Mouse (Mus musculus): ENCODE data around the gene Slc6a20a. TPM values are rescaled to one million over a fixed set of nuclear protein-coding genes. Genes with fewer than 3 reads are reported as not detected.

Slc6a20a gene
- polyA plus RNA-seq (2015; fragmentation: Nextera tagmentation; extraction: Ambion mirVana) = 10.7 and 13.8 TPM in 2 replicates

GRCm38 (mm10) chr9:123678327-123679105 lies at the start of gene Slc6a20a, which contains the start of gene Ccr9:
Slc6a20a (minus strand) TSS chr9:123678885.
Ccr9 (plus strand) TSS chr9:123678439.
- peak within 1 kb of the TSS; percentile 23; the same call in 1 of the 2 replicates for H3K9ac ChIP-seq
- peaks cover 57% of the 10 kb centered on the region for H3K27me3 ChIP-seq
- ATAC-seq (ENCODE audit: low FRiP score, low read depth) = peak; percentile 68
- WGBS = 1% methylated on average over 73 of the region's 73 CpGs
- no peaks in the 10 kb centered on the region for H3K9me3 ChIP-seq
- peak within 1 kb of the TSS; percentile 83 for H3K4me2 ChIP-seq
- peaks cover 12% of the 10 kb centered on the region for H3K4me1 ChIP-seq (replicated peaks)
- peak within 1 kb of the TSS; percentile 48 for H3K4me3 ChIP-seq
- H3K27ac ChIP-seq (replicated peaks) = no peak within 1 kb of the TSS
- no peaks in the 10 kb centered on the region for H3K36me3 ChIP-seq

DNA sequence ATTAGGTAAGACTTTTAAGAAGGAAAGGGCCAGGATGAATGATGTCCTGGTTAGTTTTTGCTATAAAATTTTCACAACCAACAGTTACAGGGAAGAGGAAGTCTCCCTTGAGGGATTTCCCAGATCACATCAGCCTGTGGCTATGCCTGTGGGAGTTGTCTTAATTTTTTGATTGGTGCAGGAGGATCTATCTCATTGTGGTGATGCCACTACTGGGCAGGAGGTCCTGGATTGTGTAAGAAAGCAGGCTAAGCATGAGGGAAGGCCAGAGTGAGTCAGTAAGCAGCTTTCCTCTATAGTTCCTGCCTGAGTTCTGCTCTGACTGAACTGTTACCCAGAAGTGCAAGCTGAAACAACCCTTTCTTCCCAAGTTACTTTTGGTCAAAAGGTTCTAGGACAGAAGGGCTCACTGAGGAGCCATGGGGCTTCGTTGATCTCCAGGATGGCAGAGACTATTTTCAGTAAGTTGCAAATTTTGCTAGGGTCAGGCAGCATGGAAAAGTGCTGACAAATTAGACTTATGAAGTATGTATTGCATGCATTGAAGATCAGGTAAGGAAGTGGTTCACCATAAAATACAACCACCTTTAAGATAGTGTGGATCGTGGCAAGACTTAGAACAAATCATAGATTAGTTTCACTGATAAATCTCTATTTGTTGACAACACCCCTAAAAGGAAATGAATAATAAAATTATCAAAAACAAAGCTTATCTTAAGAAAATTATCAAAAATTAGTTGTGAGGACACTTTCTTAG lies 44.2 kb upstream of the Slc6a20a start:
- no peak overlapping the region for H3K27ac ChIP-seq (replicated peaks)
- peaks cover 6% of the 10 kb centered on the region; the same call in 1 of the 2 replicates for H3K27me3 ChIP-seq
- no peak overlapping the region for H3K4me3 ChIP-seq
- H3K4me1 ChIP-seq (replicated peaks) = peaks cover 2% of the 10 kb centered on the region; the same call in 1 of the 2 replicates
- WGBS = 80% methylated on average over 2 of the region's 2 CpGs
- no peak overlapping the region for H3K9ac ChIP-seq
- no peak overlapping the region for H3K4me2 ChIP-seq
- no peak for ATAC-seq (ENCODE audit: low FRiP score, low read depth)
- H3K36me3 ChIP-seq = no peaks in the 10 kb centered on the region
- no peaks in the 10 kb centered on the region for H3K9me3 ChIP-seq

- WGBS = under 1% methylated on average over 55 of the region's 55 CpGs
- ATAC-seq (ENCODE audit: low FRiP score, low read depth) = peak; percentile 100
Observed at GRCm38 (mm10) chr9:123717186-123718008, 38.7 kb upstream of the Slc6a20a start, which contains the start of gene Lztfl1. Lztfl1 (minus strand) TSS chr9:123717697.

GRCm38 (mm10) chr9:123716301-123716700 lies 37.6 kb upstream of the Slc6a20a start:
- Histone ChIP-seq H3K9me3 (no peaks in the 10 kb centered on the region), H3K27ac (replicated peaks) (no peak overlapping the region), H3K9ac (no peak overlapping the region), H3K4me2 (peak overlapping the region; percentile 58), H3K4me1 (replicated peaks) (peaks cover 18% of the 10 kb centered on the region), H3K36me3 (peaks cover 9% of the 10 kb centered on the region; the same call in 1 of the 2 replicates), H3K4me3 (peak overlapping the region; percentile 100), H3K27me3 (peaks cover 3% of the 10 kb centered on the region; the same call in 1 of the 2 replicates)
- no peak for ATAC-seq (ENCODE audit: low FRiP score, low read depth)
- WGBS = 70% methylated on average over 3 of the region's 3 CpGs

More at GRCm38 (mm10) chr9:123717186-123718008, 38.7 kb upstream of the Slc6a20a start, which contains the start of gene Lztfl1:
- Histone ChIP-seq H3K27me3 (peaks cover 3% of the 10 kb centered on the region; the same call in 1 of the 2 replicates), H3K27ac (replicated peaks) (peak within 1 kb of the TSS; percentile 78), H3K4me3 (peak within 1 kb of the TSS; percentile 100), H3K9ac (peak within 1 kb of the TSS; percentile 97), H3K4me1 (replicated peaks) (peaks cover 18% of the 10 kb centered on the region), H3K4me2 (peak within 1 kb of the TSS; percentile 65), H3K9me3 (no peaks in the 10 kb centered on the region), H3K36me3 (0 out of 2 replicates have a peak, but pooled peaks cover 1% of the 10 kb centered on the region)

DNA sequence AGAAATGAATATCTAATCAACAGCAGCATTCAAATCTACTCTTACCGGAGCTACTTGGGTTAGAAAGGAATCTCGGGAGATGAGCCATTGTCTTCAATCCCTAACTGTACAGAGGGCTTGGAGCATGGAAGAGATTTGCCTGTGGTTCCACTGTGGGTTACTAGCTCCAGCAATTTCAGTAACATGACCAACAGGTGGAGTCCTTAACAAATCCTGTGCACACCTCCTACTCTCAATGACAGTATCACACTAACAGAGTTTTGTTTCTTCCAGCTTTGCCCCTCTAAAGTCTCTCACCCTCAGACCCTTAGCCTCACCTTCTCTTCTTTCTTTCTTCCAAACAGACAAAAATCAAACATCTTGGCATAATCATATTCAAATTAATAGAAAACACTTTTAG lies 34.4 kb upstream of the Slc6a20a start:
- no peak overlapping the region for H3K9ac ChIP-seq
- no peak overlapping the region for H3K4me3 ChIP-seq
- H3K4me1 ChIP-seq (replicated peaks) = peaks cover 17% of the 10 kb centered on the region
- ATAC-seq (ENCODE audit: low FRiP score, low read depth) = no peak
- no peaks in the 10 kb centered on the region for H3K9me3 ChIP-seq
- H3K36me3 ChIP-seq = peaks cover 28% of the 10 kb centered on the region
- H3K27me3 ChIP-seq = no peaks in the 10 kb centered on the region
- no peak overlapping the region for H3K27ac ChIP-seq (replicated peaks)
- WGBS = 88% methylated on average over 2 of the region's 2 CpGs
- H3K4me2 ChIP-seq = no peak overlapping the region

DNA sequence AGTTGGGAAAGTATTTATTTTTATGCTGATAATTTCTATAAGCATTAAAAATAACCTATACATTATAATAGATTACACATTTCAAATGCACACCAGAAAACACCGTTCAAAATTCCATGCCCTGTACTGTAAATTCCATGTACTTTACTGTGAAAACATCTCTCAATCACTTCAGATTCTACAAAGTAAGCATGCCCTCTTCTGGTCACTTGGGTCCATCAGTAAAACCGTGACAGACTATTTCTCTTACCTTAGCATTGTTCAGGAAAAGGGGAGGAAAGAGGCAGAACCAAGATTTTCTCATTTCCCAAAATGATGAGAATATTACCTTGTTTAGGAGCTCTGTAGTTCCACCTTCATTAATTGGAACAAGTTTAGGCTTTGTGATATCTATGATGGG lies 30.5 kb upstream of the Slc6a20a start:
- Histone ChIP-seq H3K4me1 (replicated peaks) (no peaks in the 10 kb centered on the region), H3K27me3 (no peaks in the 10 kb centered on the region), H3K4me3 (no peak overlapping the region), H3K27ac (replicated peaks) (no peak overlapping the region), H3K4me2 (no peak overlapping the region), H3K9me3 (no peaks in the 10 kb centered on the region), H3K9ac (no peak overlapping the region), H3K36me3 (peaks cover 49% of the 10 kb centered on the region)
- 60% methylated on average over 2 of the region's 2 CpGs for WGBS
- ATAC-seq (ENCODE audit: low FRiP score, low read depth) = no peak

DNA sequence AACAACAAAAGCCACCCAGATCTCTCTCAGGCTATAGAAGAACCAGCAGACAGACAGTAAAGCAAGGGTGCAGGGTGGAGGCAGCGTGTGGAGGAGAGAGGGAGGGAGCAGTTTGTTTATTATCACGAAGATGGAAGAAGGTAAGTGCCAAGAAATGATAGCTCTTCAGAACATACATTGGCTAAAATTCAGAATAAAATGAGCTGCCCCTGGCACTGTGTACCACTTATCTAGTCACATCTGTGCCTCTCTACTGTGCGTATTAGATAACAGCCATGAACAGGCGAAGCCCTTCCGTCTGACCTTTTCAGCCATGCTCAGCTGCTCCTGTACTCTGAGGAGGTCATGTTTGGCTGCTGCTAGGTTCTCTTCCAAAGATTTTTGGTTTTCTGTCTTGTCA lies 23.1 kb upstream of the Slc6a20a start:
- H3K36me3 ChIP-seq = peaks cover 42% of the 10 kb centered on the region
- no peak for ATAC-seq (ENCODE audit: low FRiP score, low read depth)
- no peak overlapping the region for H3K27ac ChIP-seq (replicated peaks)
- H3K4me3 ChIP-seq = no peak overlapping the region
- H3K27me3 ChIP-seq = no peaks in the 10 kb centered on the region
- WGBS = 88% methylated on average over 5 of the region's 5 CpGs
- no peaks in the 10 kb centered on the region for H3K4me1 ChIP-seq (replicated peaks)
- H3K9me3 ChIP-seq = no peaks in the 10 kb centered on the region
- no peak overlapping the region for H3K4me2 ChIP-seq
- no peak overlapping the region for H3K9ac ChIP-seq

- H3K9me3 ChIP-seq = no peaks in the 10 kb centered on the region
- H3K4me1 ChIP-seq (replicated peaks) = no peaks in the 10 kb centered on the region
- H3K36me3 ChIP-seq = peaks cover 16% of the 10 kb centered on the region
- no peak overlapping the region for H3K4me2 ChIP-seq
- no peak overlapping the region for H3K4me3 ChIP-seq
- H3K9ac ChIP-seq = no peak overlapping the region
- ATAC-seq (ENCODE audit: low FRiP score, low read depth) = no peak
- H3K27ac ChIP-seq (replicated peaks) = no peak overlapping the region
- H3K27me3 ChIP-seq = no peaks in the 10 kb centered on the region
- WGBS = 93% methylated on average over 3 of the region's 3 CpGs
Observed at GRCm38 (mm10) chr9:123695634-123696302, 17.1 kb upstream of the Slc6a20a start.

GRCm38 (mm10) chr9:123688227-123688626 lies 9.5 kb upstream of the Slc6a20a start:
- Histone ChIP-seq H3K27me3 (no peaks in the 10 kb centered on the region), H3K4me3 (no peak overlapping the region), H3K9ac (no peak overlapping the region), H3K9me3 (no peaks in the 10 kb centered on the region), H3K4me1 (replicated peaks) (no peaks in the 10 kb centered on the region), H3K36me3 (no peaks in the 10 kb centered on the region; the same call in 1 of the 2 replicates), H3K27ac (replicated peaks) (no peak overlapping the region), H3K4me2 (no peak overlapping the region)
- ATAC-seq (ENCODE audit: low FRiP score, low read depth) = no peak
- WGBS = 81% methylated on average over 1 of the region's 1 CpGs

DNA sequence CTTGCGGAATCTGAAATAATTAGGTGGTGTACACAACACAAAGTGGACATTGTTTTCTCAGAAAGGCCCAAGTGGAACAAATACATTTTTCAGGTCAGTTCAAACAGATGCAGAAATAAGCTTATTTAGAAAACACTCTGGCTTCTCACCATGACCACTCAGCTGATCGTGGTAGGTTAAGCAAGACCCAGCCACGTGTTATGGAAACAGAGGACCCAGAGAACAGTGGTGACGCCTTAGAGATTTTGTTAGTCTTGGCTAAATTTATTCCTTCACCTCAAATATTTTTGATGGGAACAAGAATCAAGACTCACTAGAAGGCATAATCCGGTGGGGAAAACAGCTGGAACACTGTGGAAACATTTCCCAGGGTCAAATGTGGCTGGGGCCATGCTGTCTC lies 7.5 kb upstream of the Slc6a20a start:
- WGBS = 65% methylated on average over 5 of the region's 5 CpGs

GRCm38 (mm10) chr9:123683704-123684103 lies 5.0 kb upstream of the Slc6a20a start:
- H3K36me3 ChIP-seq = no peaks in the 10 kb centered on the region
- H3K4me2 ChIP-seq = no peak overlapping the region
- no peaks in the 10 kb centered on the region for H3K9me3 ChIP-seq
- H3K27me3 ChIP-seq = peaks cover 18% of the 10 kb centered on the region
- H3K27ac ChIP-seq (replicated peaks) = no peak overlapping the region
- 63% methylated on average over 3 of the region's 3 CpGs for WGBS
- ATAC-seq (ENCODE audit: low FRiP score, low read depth) = no peak
- H3K4me1 ChIP-seq (replicated peaks) = peaks cover 3% of the 10 kb centered on the region
- no peak overlapping the region for H3K4me3 ChIP-seq
- H3K9ac ChIP-seq = no peak overlapping the region

More for the DNA sequence above, 7.5 kb upstream of the Slc6a20a start:
- Histone ChIP-seq H3K4me2 (no peak overlapping the region), H3K4me1 (replicated peaks) (no peaks in the 10 kb centered on the region), H3K9ac (no peak overlapping the region), H3K36me3 (no peaks in the 10 kb centered on the region), H3K9me3 (no peaks in the 10 kb centered on the region), H3K27me3 (no peaks in the 10 kb centered on the region), H3K4me3 (no peak overlapping the region), H3K27ac (replicated peaks) (no peak overlapping the region)
- ATAC-seq (ENCODE audit: low FRiP score, low read depth) = no peak
